Mouse (Mus musculus) MEL (cell line): ENCODE measurements around the gene Tmem63a.

Experiments used
- CTCF ChIP-seq, 3 experiments: IDR thresholded peaks in 2 of 3; conservative IDR thresholded peaks in 1 of 3; 2 replicates each; pipeline ENCODE4 v1.5.1; 2011 to 2012; ENCODE audit warnings: low read length in 3 of 3, low read depth in 2 of 3, mild to moderate bottlenecking in 2 of 3, improper control_type of control experiment in 1 of 3, inconsistent platforms in 1 of 3, mixed read lengths in 1 of 3, moderate library complexity in 1 of 3; ENCODE audit not compliant: control insufficient read depth in 1 of 3, insufficient read depth in 1 of 3, poor library complexity in 1 of 3, severe bottlenecking in 1 of 3
- E2F4 ChIP-seq: IDR thresholded peaks from 2 replicates; pipeline ENCODE4 v1.6.1; 2011; ENCODE audit warnings: low read depth, low read length, improper control_type of control experiment, borderline replicate concordance
- MAX ChIP-seq: IDR thresholded peaks from 2 replicates; pipeline ENCODE4 v1.6.1; 2011; ENCODE audit warnings: low read length, improper control_type of control experiment
- POLR2A ChIP-seq, 2 experiments: IDR thresholded peaks; 2 replicates each; pipeline ENCODE4 v1.6.1; 2011 to 2012; ENCODE audit warnings: low read length in 2 of 2, mild to moderate bottlenecking in 2 of 2, control low read depth in 1 of 2, improper control_type of control experiment in 1 of 2, low read depth in 1 of 2, moderate library complexity in 1 of 2; ENCODE audit not compliant: control insufficient read depth in 1 of 2, insufficient read depth in 1 of 2, poor library complexity in 1 of 2

- TF ChIP-seq POLR2A (IDR thresholded peaks at IDR 0.05; ENCODE audit: control insufficient read depth in 1 of 2, insufficient read depth in 1 of 2, low read depth in 1 of 2, low read length in 2 of 2, poor library complexity in 1 of 2) (no peak), MAX (no peak), CTCF (IDR thresholded peaks at IDR 0.05 in 2 of 3, conservative IDR thresholded peaks at IDR 0.05 in 1 of 3; ENCODE audit: control insufficient read depth in 1 of 3, insufficient read depth in 1 of 3, low read depth in 2 of 3, low read length in 3 of 3, poor library complexity in 1 of 3, severe bottlenecking in 1 of 3) (no peak), E2F4 (no peak)
These were observed 67.6 kb downstream of the Tmem63a start for GRCm38 (mm10) chr1:181009754-181010153.
